Mouse (Mus musculus) E14TG2a.4 (cell line): ENCODE measurements at regions not wholly inside any gene's neighbourhood (a gene's known extent, or its start where the extent isn't known, plus 50 kb on each side); places are given as distances from the start of the nearest gene placed in this dataset.

Source experiments
- CTCF ChIP-seq: conservative IDR thresholded peaks from 2 replicates; pipeline ENCODE4 v1.5.1; 2014; ENCODE audit warnings: low read length
- NANOG ChIP-seq: IDR thresholded peaks from 2 replicates; pipeline ENCODE4 v1.6.1; 2014; ENCODE audit warnings: borderline replicate concordance, low read length, mixed read lengths

- 0 out of 2 replicates have a peak, but pooled peaks have one; percentile 11 for TF ChIP-seq CTCF
- no peak for TF ChIP-seq NANOG
Measured at GRCm38 (mm10) chrX:76319552-76319951, 55.4 kb downstream of the Cldn34b3 start.
